Mouse (Mus musculus): ENCODE measurements at regions not wholly inside any gene's neighbourhood (a gene's known extent, or its start where the extent isn't known, plus 50 kb on each side); places are given as distances from the start of the nearest gene placed in this dataset.

DNA sequence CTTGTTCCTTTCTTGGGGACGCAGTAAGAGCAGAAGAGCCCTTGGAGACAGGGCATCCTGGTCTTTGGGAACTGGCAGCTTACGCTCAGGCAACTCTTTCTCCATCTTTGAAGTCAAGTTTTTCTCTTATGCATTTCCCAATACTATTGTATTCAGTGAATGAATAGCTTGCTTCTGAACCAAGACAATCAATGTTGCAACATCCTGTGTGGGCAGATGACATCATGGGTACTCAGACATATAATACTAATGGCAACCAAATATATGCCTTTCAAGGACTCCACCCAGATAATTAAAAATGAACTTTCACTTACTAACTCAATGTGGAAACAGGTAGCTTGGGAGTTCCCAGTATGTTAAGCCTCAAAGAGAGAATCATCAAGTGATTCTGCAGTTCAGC, 104.6 kb downstream of the Ngf start:
- no peak for DNase-seq (ENCODE audit: low spot score)

DNA sequence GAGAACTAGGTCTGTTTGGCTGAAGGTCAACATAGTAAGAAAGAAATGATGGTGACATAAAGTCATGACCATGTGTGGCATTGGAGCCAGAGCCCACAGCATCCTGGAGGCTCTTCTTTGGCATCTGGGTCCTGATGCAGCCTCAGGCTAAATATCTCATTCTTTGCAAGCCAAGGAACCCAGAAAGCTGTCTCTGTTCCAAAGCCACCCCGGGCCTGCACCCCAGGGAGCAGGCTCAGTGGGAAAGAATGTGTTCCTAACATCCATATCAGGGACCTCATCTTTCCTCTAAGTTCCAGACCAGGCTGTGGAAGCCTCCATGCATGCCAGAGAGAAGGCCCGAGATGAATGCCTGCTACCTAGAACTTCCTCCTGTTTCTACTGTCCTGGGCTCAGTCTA, 107.2 kb downstream of the Ngf start:
- no peak for DNase-seq (ENCODE audit: low spot score)

DNA sequence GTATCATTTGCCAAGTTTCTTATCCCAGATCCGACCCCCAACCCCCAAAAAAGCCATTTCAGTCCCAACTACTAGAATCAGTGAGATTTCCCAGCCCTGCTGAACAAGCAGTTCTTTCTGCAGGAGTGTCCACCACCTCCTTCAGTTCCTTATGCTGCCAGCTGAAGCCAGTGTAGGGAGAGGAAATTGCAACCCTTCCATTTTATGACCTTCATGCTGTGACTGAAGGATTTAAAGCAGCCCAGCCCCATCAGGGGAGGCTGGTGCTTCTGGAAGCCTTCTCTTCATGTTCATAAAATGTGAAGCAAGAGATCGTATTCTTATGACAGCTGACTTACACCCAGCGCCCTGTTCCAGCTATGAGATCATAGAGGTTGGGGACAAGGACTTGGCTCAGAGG, 112.1 kb downstream of the Ngf start:
- DNase-seq (ENCODE audit: low spot score), result no peak

DNA sequence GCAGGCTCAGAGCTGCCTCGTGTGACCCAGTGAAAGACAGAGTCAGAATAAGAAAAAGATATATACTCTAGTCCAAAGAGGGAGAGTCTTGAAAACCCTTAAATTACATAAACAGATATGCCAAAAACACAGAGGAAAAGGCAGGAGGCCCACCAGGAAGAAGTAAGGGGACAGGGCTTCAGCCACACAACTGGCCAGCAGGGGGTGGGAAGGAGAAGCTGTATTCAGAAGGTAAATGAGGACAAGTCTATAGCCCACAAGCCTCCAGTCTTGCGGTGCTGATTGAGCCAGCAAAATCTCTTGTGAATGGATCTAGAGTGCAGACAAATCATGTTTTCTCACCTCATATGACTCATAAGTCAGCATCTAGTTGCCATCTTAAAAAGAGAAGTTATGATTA, 115.4 kb downstream of the Ngf start:
- DNase-seq (ENCODE audit: low spot score), result no peak

DNA sequence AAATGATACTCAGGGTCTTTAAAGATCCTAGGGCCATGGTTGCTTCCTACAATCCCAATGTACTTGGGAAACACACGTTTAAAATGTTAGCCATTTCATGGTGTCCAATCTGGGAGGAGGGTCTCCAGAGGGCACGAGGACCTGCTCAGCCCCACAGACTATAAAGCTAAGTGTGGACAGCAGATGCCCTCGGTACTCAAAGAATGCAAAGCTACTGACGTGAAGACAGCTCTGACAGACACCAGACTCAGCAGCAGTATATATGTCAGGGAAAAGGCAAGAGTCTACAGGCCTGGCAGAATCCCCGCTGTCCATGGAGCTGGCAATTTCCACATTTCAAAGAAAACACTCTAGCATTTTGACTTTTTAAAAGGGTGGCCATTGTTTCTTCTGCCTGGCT, 116.5 kb downstream of the Ngf start:
- peak; percentile 40 for DNase-seq (ENCODE audit: low spot score)

DNA sequence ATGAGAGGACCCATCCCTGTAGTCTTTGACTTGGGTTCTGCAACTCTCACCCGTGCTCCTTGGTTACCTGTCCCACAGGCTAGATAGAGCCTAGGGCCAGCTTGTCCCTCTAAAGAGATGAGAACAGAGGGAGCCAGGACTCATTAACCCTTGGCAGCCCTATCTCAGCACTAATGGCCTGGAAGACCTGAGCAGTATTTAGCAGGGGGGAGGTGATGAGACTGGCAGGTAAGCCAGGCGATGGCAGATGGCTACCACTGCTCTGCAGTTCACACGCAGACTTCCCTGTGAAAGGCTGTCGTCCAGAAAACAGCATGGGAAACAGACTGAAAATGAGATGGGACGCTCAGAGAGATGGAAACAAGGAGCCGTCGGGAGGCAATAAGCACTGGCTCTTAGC, 122.3 kb downstream of the Ngf start:
- DNase-seq (ENCODE audit: low spot score), result no peak

DNA sequence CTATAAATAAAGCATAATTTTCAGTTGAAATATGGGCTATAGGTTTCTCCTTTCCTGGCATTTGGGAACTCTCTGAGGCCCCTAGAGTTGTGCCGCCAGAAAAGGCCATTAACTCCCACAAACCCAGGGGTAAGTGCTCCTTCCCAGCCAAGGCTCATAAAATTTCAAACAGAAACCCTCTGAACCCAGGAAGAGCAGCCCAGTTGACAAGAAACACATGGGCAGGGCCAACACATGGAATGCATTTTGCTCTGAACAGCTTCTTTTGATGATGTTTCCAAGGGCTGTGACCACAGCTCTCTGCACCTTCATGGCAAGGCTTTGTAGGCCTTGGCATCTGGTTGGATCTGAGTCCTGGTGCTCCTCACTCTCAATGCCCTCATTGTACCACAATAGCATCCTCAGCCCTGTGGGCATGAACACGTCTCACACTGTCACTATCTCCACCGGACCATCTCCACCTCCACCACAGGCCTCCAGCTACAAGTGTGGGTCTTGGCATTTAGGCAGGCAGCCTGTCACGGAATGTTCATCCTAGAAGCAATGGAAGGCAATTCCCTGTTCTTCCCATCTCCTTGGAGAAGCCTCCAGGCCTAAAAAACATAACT, 127.3 kb downstream of the Ngf start:
- no peak for DNase-seq (ENCODE audit: low spot score)

DNA sequence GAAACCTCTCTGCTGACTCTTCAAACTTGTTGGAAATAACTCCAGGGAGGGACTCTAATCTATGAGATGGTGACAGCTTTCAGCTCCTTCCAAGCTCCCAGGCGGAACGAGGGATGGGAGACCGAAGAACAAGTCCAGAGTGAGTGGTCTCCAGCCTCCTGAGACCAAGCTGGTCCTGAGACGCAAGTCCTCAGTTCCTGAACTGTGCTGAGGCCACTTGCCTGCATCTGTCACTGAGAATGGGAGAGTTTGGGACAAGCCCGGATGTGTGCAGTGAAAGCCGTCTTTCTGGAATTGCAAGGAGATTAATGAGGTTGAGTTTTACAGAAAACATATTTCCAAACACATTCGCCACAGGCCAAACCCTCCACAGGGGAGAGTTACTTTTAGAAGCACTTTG, 129.3 kb downstream of the Ngf start:
- no peak for DNase-seq (ENCODE audit: low spot score)

DNA sequence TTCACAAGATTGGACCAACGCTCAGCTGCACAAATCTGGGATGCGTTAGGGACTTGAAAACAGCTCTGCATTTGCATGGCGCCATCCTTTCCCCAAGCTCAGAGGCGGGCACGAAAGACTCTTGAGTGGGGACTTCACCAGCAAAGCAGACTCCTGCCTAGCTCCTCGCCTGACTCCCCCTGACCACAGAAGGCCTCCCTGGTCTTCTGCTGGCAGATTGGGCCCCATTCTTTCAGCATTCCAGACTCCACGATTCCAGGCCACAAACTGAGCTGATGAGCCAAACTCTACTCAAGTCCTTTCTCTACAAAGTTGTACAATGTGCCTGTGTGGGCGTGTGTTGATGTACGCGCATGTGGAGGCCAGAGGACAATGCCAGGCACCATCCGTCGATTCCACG, 131.6 kb upstream of the Tspan2 start:
- no peak for DNase-seq (ENCODE audit: low spot score)

DNA sequence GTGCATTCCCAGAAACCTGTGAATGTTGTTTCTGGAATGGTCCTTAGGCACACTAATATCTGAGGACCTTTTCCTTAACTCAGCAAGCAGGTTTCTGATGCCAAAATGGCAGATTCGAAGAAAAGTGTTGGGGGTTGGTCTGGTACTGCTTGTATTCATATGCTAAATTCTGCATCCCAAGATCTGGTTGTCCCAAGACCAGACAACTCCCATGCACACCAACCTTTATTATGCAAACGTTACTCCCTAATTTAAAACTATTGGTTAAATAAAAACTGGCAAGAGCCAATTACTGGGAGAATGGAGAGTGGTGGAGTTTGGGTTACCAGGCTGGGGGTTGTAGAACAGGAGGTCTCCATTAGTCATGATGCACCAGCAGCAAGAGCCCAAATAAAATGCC, 129.0 kb upstream of the Tspan2 start:
- DNase-seq (ENCODE audit: low spot score), result no peak

DNA sequence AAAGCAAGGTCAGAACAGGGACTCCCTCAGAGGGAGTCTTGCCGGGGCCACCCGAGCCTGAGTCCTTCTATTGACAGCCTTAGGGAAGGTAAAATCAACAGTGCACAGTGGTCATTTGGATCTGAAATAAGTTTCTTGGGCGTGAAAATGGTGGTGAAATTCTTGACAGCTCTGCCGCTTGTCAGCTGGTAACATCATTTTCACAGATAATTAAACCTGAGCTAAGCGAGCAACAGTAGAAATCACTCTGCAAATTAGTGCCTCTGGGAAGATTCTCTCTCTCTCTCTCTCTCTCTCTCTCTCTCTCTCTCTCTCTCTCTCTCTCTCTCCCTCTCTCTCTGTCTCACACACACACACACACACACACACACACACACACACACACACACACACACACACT, 123.4 kb upstream of the Tspan2 start:
- DNase-seq (ENCODE audit: low spot score), result no peak

DNA sequence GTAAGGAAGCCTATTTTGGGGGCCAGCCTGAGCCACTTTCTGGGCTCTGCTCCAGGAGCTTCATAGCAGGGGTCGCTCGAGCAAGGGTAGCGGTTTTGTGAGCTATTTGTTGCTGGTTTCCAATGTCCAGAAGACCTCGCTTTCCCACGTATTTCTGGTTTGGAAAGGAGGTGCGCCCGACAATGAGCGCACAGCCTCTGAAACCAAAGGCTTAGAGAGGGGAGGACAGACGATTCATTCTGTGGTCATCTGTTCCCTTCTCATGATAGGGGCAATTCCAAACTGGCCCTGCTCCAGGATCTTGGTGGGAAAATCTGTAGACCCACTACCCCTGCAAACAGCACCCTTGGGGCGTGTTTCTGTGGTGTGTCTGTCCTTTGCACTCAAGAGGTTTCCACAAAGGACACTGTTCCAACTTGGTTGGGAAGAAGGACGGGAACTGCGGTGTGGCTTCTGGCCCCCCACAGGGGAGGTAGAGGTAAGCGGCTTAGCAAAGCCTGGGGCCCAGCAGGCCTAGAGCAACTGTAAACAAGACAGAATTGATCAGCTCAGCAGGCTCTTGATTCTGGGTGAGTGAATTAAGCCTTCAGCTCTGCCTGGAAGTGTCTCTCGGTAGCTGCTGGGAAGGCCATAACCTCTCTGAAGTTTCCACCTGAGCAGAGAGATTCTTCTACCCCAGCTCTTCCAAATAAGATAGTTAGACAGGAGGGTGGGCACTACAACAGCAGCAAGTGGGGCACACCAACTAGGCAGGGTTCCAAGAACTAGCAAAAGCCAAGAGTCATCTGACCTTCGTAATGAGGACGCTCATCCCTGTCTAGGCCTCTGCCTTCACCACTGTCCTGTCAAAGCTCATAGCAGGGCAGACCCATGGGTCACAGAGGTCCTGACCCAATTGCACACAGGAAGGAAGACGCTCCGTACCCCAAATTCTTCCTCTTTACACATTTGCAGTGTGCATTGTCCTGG, 122.6 kb upstream of the Tspan2 start:
- DNase-seq (ENCODE audit: low spot score), result no peak

DNA sequence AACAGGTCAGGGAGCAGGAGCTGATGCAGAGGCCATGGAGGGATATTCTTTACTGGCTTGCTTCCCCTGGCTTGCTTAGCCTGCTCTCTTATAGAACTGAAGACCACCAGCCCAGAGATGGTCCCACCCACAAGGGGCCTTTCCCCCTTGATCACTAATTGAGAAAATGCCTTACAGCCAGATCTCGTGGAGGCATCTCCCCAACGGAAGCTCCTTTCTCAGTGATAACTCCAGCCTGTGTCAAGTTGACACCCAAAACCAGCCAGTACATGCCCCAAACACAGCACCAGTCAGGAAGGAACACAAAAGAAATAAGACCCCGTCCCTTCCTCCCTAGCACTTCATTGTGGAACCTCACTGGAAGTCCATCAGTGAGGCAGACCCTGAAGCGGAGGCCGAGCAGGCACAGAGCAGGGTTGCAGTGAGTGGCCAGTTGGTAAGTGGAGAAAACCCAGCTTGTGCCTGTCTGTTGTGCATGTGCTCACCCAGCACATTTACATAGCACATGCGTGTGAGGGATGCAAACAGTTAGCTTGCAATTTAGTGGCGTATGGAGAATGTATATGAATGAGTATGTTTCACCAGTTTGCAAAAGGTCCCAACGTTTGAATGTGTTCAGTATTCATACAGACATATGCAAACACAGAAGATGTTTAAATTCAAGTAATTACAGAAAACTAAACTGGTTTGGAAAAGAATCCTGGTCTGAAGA, 114.5 kb upstream of the Tspan2 start:
- no peak for DNase-seq (ENCODE audit: low spot score)

DNA sequence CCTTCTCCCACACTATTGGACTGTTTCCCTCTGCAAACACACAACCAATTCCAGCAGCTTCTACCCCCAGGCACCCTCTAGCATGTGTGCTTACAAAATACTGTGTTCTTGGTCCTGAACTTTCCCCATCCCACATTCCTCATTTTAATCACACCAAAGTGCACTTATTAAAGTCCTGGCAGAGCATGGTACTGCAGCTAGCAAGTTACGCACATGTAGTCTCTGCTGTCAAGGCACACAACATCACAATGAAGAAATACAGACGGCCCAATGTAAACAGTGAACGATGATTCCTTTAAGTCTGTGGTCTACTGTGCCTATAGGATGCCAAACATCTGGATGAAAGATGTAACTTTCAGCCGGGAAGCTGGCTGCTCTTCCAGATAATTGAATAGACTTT, 98.3 kb upstream of the Tspan2 start:
- no peak for DNase-seq (ENCODE audit: low spot score)

DNA sequence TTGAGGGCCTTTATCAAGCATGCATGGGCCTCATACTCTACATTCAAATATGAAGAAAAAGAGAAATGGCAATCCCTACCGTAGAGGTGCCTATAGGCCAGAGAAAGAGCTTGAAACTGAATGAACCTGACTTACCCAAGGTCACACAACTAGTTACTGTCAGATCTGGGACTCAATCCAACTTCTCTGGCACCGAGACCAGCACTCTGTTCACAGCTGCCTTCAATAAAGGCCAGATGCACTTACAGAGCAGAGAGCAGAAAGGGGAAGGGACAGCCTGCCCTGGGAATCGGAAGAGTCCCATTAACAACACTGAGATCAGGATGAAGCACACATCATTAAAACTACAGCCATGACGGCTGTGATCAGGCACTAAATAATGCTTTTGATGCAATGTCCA, 97.7 kb upstream of the Tspan2 start:
- no peak for DNase-seq (ENCODE audit: low spot score)

DNA sequence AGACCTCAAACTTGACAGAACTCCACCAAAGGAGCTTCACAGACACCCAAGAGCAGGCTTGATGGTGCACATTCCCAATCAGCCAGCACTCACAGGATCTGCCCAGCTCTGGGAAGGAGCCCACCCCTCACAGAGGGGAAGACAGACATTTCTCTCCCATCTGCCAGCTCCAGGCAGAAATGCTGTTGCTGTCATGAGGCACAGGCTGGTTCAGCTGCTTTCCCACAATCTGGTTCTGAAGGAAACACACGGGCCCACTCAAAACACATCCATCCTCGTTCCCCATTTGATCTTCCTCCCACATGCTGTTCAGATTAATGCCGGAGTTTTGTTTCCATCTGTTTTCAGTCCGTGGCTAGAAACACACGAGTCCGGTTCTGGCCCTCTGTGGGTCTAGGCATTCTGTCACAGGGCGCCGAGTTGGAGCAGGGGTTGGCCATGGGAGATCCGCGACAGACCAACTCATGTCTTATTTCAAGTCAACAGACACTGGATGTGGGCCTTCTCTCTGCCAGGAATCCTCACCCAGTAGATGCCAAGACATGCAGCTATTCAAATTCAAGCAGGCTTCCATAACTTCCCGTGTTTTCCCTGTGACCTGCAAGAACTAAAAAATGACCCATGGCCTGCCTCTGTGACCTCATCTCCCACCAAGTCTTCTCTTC, 89.9 kb upstream of the Tspan2 start:
- DNase-seq (ENCODE audit: low spot score), result no peak

DNA sequence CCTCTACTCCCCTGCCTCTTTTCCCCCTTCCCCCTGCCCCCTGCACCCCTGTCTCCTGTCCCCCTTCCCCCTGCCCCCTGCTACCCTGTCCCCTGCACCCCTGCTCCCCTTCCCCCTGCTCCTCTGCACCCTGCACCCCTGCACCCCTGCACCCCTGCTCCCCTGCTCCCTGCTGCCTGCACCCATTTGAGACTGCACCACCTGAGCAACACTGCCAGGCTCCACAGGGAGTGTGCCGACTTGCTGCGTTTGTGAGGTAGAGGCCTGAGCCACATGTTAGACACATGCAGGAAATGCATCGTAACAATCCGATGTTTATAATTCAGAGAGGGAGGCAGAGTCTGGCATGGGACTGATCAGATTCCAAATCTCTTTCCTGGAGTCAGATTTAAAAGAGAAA, 85.9 kb upstream of the Tspan2 start:
- DNase-seq (ENCODE audit: low spot score), result no peak

DNA sequence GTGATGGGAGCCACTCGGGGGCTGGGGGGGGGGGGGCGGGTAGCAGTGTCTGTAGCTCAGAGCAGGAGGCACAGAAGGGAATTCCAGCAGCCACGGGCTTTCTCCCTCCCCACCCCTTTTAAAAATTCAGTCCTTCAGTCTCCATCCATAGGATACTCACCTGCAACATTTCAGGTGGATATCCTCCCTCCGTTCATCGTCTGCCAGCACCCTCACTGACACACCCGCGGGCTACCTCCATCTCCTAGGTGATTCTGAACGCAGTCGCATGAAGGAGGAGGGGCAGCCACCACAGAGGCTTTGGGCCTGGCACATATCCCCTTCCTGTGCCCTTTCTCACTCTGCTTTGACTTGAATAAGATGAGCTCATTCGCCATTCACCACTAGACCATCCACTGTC, 79.4 kb upstream of the Tspan2 start:
- DNase-seq (ENCODE audit: low spot score), result no peak

DNA sequence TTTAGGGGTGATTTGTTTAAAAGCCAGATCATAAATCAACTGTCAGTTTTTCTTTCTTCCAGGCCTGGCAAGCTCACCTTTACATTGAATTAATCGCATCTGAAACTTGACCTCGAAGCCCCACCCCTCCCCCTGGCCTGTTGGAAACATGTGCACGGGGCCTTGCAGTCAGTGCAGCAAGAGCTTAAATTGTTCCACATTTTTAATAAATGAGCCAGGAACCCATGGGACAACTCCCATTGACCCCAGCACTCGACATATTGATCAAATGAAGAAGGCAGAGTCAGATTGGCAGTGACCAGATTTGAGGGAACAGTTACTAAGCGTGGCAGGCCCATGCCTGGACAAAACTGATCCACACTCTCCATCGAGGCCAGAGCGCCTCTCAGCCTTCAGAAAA, 77.2 kb upstream of the Tspan2 start:
- no peak for DNase-seq (ENCODE audit: low spot score)

DNA sequence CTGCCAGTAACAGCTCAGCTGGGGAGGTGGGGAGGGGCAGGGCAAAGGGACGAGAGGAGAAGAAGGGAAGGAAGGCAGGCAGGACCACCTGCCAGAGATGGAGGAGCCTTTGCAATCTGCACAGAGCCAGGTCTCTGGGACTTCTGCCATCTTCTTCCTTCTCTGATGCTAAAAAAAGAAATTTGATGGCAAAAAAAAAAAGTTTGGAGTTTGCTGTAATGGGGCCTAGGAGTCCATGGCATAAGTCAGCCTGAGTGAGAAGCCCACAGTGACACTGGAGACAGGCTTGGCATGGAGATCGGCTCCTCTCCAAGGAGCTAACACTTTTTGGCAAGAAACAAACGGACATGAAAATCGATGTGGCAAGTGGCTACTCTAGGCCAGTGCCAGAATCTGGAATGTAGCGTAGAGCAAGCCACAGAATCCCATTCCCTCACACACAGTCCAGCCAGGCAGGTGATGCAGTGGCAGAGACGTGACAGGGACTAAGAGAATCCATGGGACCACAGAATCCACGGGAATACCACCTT, 76.7 kb upstream of the Tspan2 start:
- no peak for DNase-seq (ENCODE audit: low spot score)

DNA sequence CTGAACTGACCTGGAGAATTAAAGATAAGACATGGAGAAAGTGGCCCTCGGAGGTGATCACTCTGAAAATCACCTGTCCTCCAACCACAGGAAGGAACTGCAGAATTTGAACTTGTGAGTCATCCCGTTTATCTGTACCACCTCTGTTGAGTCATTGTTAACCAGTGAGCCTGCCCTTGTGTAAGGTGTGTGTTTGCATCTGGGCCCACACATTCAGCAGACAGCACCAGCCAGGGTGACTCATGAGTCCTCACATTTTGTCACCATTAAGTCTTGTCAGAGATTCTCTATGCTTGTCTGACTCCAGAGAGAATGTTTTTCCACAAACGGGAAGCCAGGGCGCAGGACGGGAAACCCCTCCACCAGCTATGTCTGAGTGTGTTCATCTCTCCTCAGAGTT, 75.0 kb upstream of the Tspan2 start:
- DNase-seq (ENCODE audit: low spot score), result no peak

DNA sequence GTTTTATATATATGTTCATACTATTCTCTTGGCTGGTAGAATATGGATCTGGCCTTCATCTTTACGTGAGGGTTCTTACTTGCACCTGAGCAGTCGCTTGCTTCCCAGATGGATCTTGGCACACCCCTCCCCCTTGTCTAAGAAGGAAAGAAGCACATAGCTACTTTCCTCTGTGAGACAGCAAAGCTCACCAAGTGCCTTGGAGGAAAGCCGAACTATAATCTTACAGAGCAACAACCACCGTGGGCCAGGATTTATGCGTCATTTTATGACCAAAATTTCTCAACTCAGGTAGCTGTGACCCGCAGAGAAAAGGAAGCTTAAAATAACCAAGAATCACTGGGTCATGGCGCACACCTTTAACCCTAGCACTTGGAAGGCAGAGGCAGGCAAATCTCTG, 73.0 kb upstream of the Tspan2 start:
- no peak for DNase-seq (ENCODE audit: low spot score)

Data from yolk sac, embryonic 10.5 days (tissue).